Mouse (Mus musculus) ES-Bruce4 (cell line): ENCODE results near the gene Tdrd12.
A peak's percentile ranks its signal among the peaks of the same experiment; 100 is the strongest.

Experiments used
- CTCF ChIP-seq: IDR thresholded peaks from one replicate; pipeline ENCODE4 v1.8.1; 2011; ENCODE audit warnings: low read depth, low read length
- EP300 ChIP-seq: IDR thresholded peaks from 2 replicates; pipeline ENCODE4 v1.6.1; 2011; ENCODE audit warnings: low read depth, low read length; ENCODE audit not compliant: insufficient read depth

GRCm38 (mm10) chr7:35501995-35502394 is 35.5 kb downstream of the Tdrd12 start:
- TF ChIP-seq EP300: no peak
- TF ChIP-seq CTCF: peak; percentile 54
